Mouse (Mus musculus) megakaryocyte, embryonic 14.5 days (primary cell): Measurements from ENCODE around the gene Mia2.

Experiments
- FLI1 ChIP-seq: IDR thresholded peaks from 2 replicates; pipeline ENCODE4 v1.6.1; 2012; ENCODE audit warnings: low read length, inconsistent platforms, mixed read lengths
- GATA1 ChIP-seq: IDR thresholded peaks from 3 replicates; pipeline ENCODE4 v1.6.1; 2012; ENCODE audit warnings: mixed read lengths, low read length, inconsistent platforms, borderline replicate concordance

DNA sequence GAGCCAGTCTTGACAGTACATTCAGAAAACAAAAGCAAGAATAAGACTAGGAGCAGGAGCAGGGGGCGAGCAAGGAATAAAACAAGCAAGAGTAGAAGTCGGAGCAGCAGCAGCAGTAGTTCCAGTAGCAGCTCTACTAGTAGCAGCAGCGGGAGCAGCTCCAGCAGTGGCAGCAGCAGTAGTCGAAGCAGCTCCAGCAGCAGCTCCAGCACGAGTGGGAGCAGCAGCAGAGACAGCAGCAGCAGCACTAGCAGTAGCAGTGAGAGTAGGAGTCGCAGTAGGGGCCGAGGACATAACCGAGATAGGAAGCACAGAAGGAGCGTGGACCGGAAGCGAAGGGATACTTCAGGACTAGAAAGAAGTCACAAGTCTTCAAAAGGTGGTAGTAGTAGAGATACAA lies 23.3 kb upstream of the Mia2 start:
- TF ChIP-seq GATA1 (no peak), FLI1 (no peak)
